Mouse (Mus musculus): ENCODE measurements at regions not wholly inside any gene's neighbourhood (a gene's known extent, or its start where the extent isn't known, plus 50 kb on each side); places are given as distances from the start of the nearest gene placed in this dataset.

- peak; percentile 51 for DNase-seq (ENCODE audit: low read depth, low spot score)
These were observed 156.7 kb upstream of the Tmem161b start for GRCm38 (mm10) chr13:84065256-84065898.

GRCm38 (mm10) chr13:84066211-84066959 is 155.7 kb upstream of the Tmem161b start:
- no peak for DNase-seq (ENCODE audit: low read depth, low spot score)

DNA sequence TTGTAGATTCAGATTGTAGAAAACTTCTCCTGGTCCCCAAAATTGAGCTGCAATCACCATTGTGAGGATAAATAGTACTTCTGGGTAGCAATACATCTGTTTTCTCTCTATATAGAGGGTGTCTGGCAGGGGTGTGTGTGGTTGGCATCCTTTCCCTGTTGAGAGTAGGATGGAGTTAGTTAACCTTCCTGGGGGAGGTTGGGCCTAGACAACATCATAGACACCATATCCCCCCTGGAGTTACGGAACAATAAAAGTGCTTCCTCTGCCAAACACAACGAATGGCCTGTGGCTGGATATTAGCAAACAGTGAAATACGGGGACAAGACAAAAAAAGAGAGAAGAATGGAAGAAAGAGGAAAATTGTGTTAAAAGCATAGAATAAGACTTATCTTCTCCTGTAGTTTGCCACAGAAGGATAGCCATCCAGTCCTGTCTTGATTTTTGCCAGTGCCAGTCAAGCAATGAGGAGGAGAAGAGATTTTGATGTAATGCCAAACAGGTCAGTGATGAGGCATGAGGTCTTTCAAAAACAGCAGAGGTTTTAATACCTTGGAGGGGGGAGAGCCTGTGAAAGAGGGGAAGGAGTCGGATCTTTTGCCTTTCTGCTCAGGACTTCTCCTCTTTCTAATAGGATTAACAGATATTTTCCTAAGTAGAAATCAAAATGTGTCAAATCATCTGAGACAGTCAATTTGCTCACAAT is 155.0 kb upstream of the Tmem161b start:
- no peak for DNase-seq (ENCODE audit: low read depth, low spot score)

DNA sequence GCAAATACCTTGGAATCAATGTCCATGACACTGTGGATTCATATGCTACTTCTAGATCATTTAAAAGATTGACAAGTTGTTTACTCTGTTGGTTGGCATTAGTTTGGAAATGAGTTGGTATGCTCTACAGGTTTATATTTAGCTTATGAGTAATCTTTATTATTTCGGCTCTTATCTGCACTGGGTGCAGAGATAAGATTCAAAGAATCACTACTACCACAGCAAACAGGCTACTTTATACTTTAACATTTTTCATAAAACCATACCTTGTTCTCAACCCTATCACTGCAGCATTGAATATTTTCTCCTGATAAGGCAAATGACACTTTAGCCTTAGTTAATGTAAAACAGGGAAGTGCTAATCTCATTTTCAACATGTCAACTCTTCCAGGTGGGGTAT is 153.7 kb upstream of the Tmem161b start:
- DNase-seq (ENCODE audit: low read depth, low spot score) = no peak

Measured in retina, postnatal 7 days (tissue).